Mouse (Mus musculus) ovary, postnatal 36 days (tissue): Measurements from ENCODE around the gene Cnga1.

Experiments used
- DNase-seq: peaks from one replicate; pipeline ENCODE4 v3.0.0; 2022; ENCODE audit warnings: low spot score, mixed read lengths

Cnga1 gene

GRCm38 (mm10) chr5:72644175-72644574, at the start of gene Cnga1:
Cnga1 (minus strand) TSS chr5:72644275.
- DNase-seq = no peak

GRCm38 (mm10) chr5:72690516-72690915, 46.4 kb upstream of the Cnga1 start:
- no peak for DNase-seq

GRCm38 (mm10) chr5:72689556-72689955, 45.5 kb upstream of the Cnga1 start:
- no peak for DNase-seq

- DNase-seq = no peak
Measured at GRCm38 (mm10) chr5:72681451-72681850, 37.4 kb upstream of the Cnga1 start.

- no peak for DNase-seq
Measured at GRCm38 (mm10) chr5:72674994-72675542, 31.0 kb upstream of the Cnga1 start.

- no peak for DNase-seq
Measured at GRCm38 (mm10) chr5:72671017-72671699, 27.1 kb upstream of the Cnga1 start.

- no peak for DNase-seq
Measured at GRCm38 (mm10) chr5:72668351-72668750, 24.3 kb upstream of the Cnga1 start.

- no peak for DNase-seq
Measured at GRCm38 (mm10) chr5:72666428-72666827, 22.4 kb upstream of the Cnga1 start.

GRCm38 (mm10) chr5:72665281-72665680, 21.2 kb upstream of the Cnga1 start:
- DNase-seq = peak; percentile 36

GRCm38 (mm10) chr5:72664854-72665253, 20.8 kb upstream of the Cnga1 start:
- DNase-seq = no peak

GRCm38 (mm10) chr5:72664126-72664525, 20.1 kb upstream of the Cnga1 start:
- no peak for DNase-seq

GRCm38 (mm10) chr5:72661051-72661781, 17.1 kb upstream of the Cnga1 start:
- DNase-seq = no peak

GRCm38 (mm10) chr5:72658375-72658774, 14.3 kb upstream of the Cnga1 start:
- DNase-seq = no peak

GRCm38 (mm10) chr5:72656270-72656791, 12.3 kb upstream of the Cnga1 start:
- no peak for DNase-seq

GRCm38 (mm10) chr5:72653068-72653674, 9.1 kb upstream of the Cnga1 start:
- DNase-seq = no peak

GRCm38 (mm10) chr5:72648987-72649735, 5.1 kb upstream of the Cnga1 start:
- DNase-seq = no peak

- DNase-seq = no peak
Measured at GRCm38 (mm10) chr5:72647958-72648595, 4.0 kb upstream of the Cnga1 start.

- peak; percentile 71 for DNase-seq
Measured at GRCm38 (mm10) chr5:72647418-72647907, 3.4 kb upstream of the Cnga1 start, which contains the start of gene Nipal1. Nipal1 (plus strand) TSS chr5:72647795.

- DNase-seq = no peak
Measured at GRCm38 (mm10) chr5:72646996-72647395, 2.9 kb upstream of the Cnga1 start.

GRCm38 (mm10) chr5:72646131-72646530, 2.1 kb upstream of the Cnga1 start:
- no peak for DNase-seq

GRCm38 (mm10) chr5:72643655-72644054, 420 bp downstream of the Cnga1 start:
- no peak for DNase-seq
